Comparison of ENCODE assay signal across 14 mouse cellular contexts in genomic region chr2:21044007-21044406, GRCm38 (mm10).
DNase-seq lines count a peak whose midpoint lies in the region; ATAC-seq and TF ChIP-seq lines count a peak whose summit lies in the region.
"Had no signal": no experiment of that assay in that cellular context is flagged by ENCODE, and none has a peak within 500 bp of the region (broad histone marks: within the 10 kb centered on the region; RNA-seq: fewer than 3 reads in every experiment).

No protein-coding gene starts in this region.

- H3K4me2 ChIP-seq in lung, postnatal 0 days (replicated peaks; ENCODE audit: low read depth, low read length) = no peak overlapping the region
- no peak overlapping the region for H3K4me2 ChIP-seq in forebrain, embryonic 16.5 days (ENCODE audit: low read length)
- no peak overlapping the region for H3K4me2 ChIP-seq in midbrain, embryonic 12.5 days (replicated peaks)
- no peak overlapping the region for H3K4me2 ChIP-seq in intestine, postnatal 0 days (replicated peaks; ENCODE audit: low read depth)
- H3K4me2 ChIP-seq: limb, embryonic 15.5 days had no signal

- DNase-seq in lung, postnatal 0 days (ENCODE audit: low spot score) = peak; percentile 23
- no peak for DNase-seq in lung, postnatal 4 days
- no peak for DNase-seq in cerebellum, adult 9-10 months
- no peak for DNase-seq in heart, embryonic 10.5 days (ENCODE audit: low spot score)
- DNase-seq: adrenal gland, postnatal 14 days; cerebellum, adult 11 months; gastrocnemius, postnatal 25 days; heart, postnatal 10 days; thymus, postnatal 14 days had no signal

- 42% methylated on average over 7 of the region's 7 CpGs for WGBS in lung, postnatal 0 days
- WGBS in forebrain, embryonic 16.5 days = 3% methylated on average over 7 of the region's 7 CpGs
- WGBS in midbrain, embryonic 12.5 days = 17% methylated on average over 7 of the region's 7 CpGs
- 72% methylated on average over 7 of the region's 7 CpGs for WGBS in intestine, postnatal 0 days
- WGBS in heart, embryonic 10.5 days = 79% methylated on average over 7 of the region's 7 CpGs

- no peak overlapping the region for H3K9ac ChIP-seq in lung, postnatal 0 days (replicated peaks; ENCODE audit: low read depth)
- no peak overlapping the region for H3K9ac ChIP-seq in forebrain, embryonic 16.5 days (replicated peaks; ENCODE audit: low read depth, low read length)
- H3K9ac ChIP-seq in midbrain, embryonic 12.5 days (replicated peaks) = no peak overlapping the region
- no peak overlapping the region for H3K9ac ChIP-seq in intestine, postnatal 0 days (ENCODE audit: low read depth, low read length)
- H3K9ac ChIP-seq: limb, embryonic 15.5 days had no signal

- TF ChIP-seq EP300 in lung, postnatal 0 days (IDR thresholded peaks at IDR 0.05) = no peak

- no peaks in the 10 kb centered on the region for H3K27me3 ChIP-seq in lung, postnatal 0 days (replicated peaks; ENCODE audit: insufficient read depth, low read length)
- no peaks in the 10 kb centered on the region for H3K27me3 ChIP-seq in forebrain, embryonic 16.5 days (replicated peaks; ENCODE audit: control insufficient read depth, insufficient read depth, low read length)
- H3K27me3 ChIP-seq in midbrain, embryonic 12.5 days = no peaks in the 10 kb centered on the region
- no peaks in the 10 kb centered on the region for H3K27me3 ChIP-seq in intestine, postnatal 0 days (replicated peaks; ENCODE audit: control insufficient read depth, insufficient read depth, low read length)
- no peaks in the 10 kb centered on the region for H3K27me3 ChIP-seq in heart, embryonic 10.5 days (ENCODE audit: insufficient read depth, poor library complexity, severe bottlenecking)
- H3K27me3 ChIP-seq: limb, embryonic 15.5 days had no signal

- H3K36me3 ChIP-seq in lung, postnatal 0 days (ENCODE audit: insufficient read depth, low read length) = no peaks in the 10 kb centered on the region
- no peaks in the 10 kb centered on the region for H3K36me3 ChIP-seq in forebrain, embryonic 16.5 days (ENCODE audit: control insufficient read depth, insufficient read depth)
- no peaks in the 10 kb centered on the region for H3K36me3 ChIP-seq in midbrain, embryonic 12.5 days
- H3K36me3 ChIP-seq in intestine, postnatal 0 days (ENCODE audit: control insufficient read depth, insufficient read depth) = no peaks in the 10 kb centered on the region
- no peaks in the 10 kb centered on the region for H3K36me3 ChIP-seq in heart, embryonic 10.5 days
- H3K36me3 ChIP-seq: limb, embryonic 15.5 days had no signal

- ATAC-seq in lung, postnatal 0 days = peak; percentile 26; the same call in 1 of the 2 replicates
- ATAC-seq in forebrain, embryonic 16.5 days = peak; percentile 95
- peak; percentile 85 for ATAC-seq in midbrain, embryonic 12.5 days (ENCODE audit: low FRiP score, low read depth)
- no peak for ATAC-seq in intestine, postnatal 0 days

- TF ChIP-seq CTCF in lung, postnatal 0 days (IDR thresholded peaks at IDR 0.05) = no peak
- no peak for TF ChIP-seq CTCF in intestine, postnatal 0 days (IDR thresholded peaks at IDR 0.05; ENCODE audit: low read depth)

- H3K4me3 ChIP-seq in lung, postnatal 0 days (ENCODE audit: low read depth, low read length) = no peak overlapping the region
- no peak overlapping the region for H3K4me3 ChIP-seq in forebrain, embryonic 16.5 days (replicated peaks; ENCODE audit: low read length)
- H3K4me3 ChIP-seq in midbrain, embryonic 12.5 days = no peak overlapping the region
- H3K4me3 ChIP-seq in intestine, postnatal 0 days (ENCODE audit: low read depth, low read length) = no peak overlapping the region
- H3K4me3 ChIP-seq in heart, embryonic 10.5 days = no peak overlapping the region
- H3K4me3 ChIP-seq: erythroblast, embryonic 14.5 days; limb, embryonic 15.5 days had no signal

- H3K9me3 ChIP-seq in lung, postnatal 0 days (ENCODE audit: low read length) = no peaks in the 10 kb centered on the region
- H3K9me3 ChIP-seq in forebrain, embryonic 16.5 days (ENCODE audit: control insufficient read depth, low read length) = no peaks in the 10 kb centered on the region
- no peaks in the 10 kb centered on the region for H3K9me3 ChIP-seq in midbrain, embryonic 12.5 days
- no peaks in the 10 kb centered on the region for H3K9me3 ChIP-seq in intestine, postnatal 0 days (ENCODE audit: control insufficient read depth)
- no peaks in the 10 kb centered on the region for H3K9me3 ChIP-seq in heart, embryonic 10.5 days
- H3K9me3 ChIP-seq: limb, embryonic 15.5 days had no signal

- no peak overlapping the region for H3K27ac ChIP-seq in lung, postnatal 0 days (ENCODE audit: low read length)
- H3K27ac ChIP-seq in forebrain, embryonic 16.5 days (ENCODE audit: low read length) = no peak overlapping the region
- H3K27ac ChIP-seq in midbrain, embryonic 12.5 days (replicated peaks) = peak overlapping the region; percentile 67
- H3K27ac ChIP-seq in intestine, postnatal 0 days (ENCODE audit: low read depth, low read length) = no peak overlapping the region
- no peak overlapping the region for H3K27ac ChIP-seq in heart, embryonic 10.5 days
- H3K27ac ChIP-seq: limb, embryonic 15.5 days had no signal

- no peaks in the 10 kb centered on the region for H3K4me1 ChIP-seq in lung, postnatal 0 days (ENCODE audit: insufficient read depth, low read depth, low read length)
- H3K4me1 ChIP-seq in forebrain, embryonic 16.5 days (replicated peaks; ENCODE audit: control insufficient read depth, insufficient read depth, low read length) = peaks cover 15% of the 10 kb centered on the region
- peaks cover 36% of the 10 kb centered on the region for H3K4me1 ChIP-seq in midbrain, embryonic 12.5 days
- H3K4me1 ChIP-seq in intestine, postnatal 0 days (replicated peaks; ENCODE audit: control insufficient read depth, insufficient read depth, low read length) = no peaks in the 10 kb centered on the region
- no peaks in the 10 kb centered on the region for H3K4me1 ChIP-seq in heart, embryonic 10.5 days
- H3K4me1 ChIP-seq: limb, embryonic 15.5 days had no signal
